Mouse (Mus musculus) monocyte, adult 5-6 weeks (primary cell): ENCODE results near the gene Srek1ip1. TPM values are rescaled to one million over a fixed set of nuclear protein-coding genes. Genes with fewer than 3 reads are reported as not detected.

ENCODE experiments used
- ATAC-seq: fragments of 153-309, 156-312 bp; replicated peaks from 2 replicates; pipeline ENCODE4 v1.8.0; 2017; ENCODE audit warnings: mild to moderate bottlenecking; ENCODE audit not compliant: low TSS enrichment, insufficient number of reproducible peaks, severe bottlenecking, poor library complexity, low FRiP score
- total RNA-seq: library from RNA; stranded (forward); fragments of 200-1000, 200-491, 200-594 nt; gene quantifications from 3 replicates; pipeline ENCODE4 v1.2.3, GENCODE M21; 2017

Gene Srek1ip1
- total RNA-seq, 1 experiment from 2014 or later = 9.7 TPM

GRCm38 (mm10) chr13:104832811-104833210, 40.5 kb downstream of the Srek1ip1 start:
- no peak for ATAC-seq

- ATAC-seq = no peak
These were observed 45.3 kb downstream of the Srek1ip1 start for GRCm38 (mm10) chr13:104837628-104838027.

GRCm38 (mm10) chr13:104841937-104842336, 49.7 kb downstream of the Srek1ip1 start:
- 0 out of 2 replicates have a peak, but pooled peaks have one; percentile 43 for ATAC-seq

- ATAC-seq = no peak
These were observed 51.2 kb downstream of the Srek1ip1 start for GRCm38 (mm10) chr13:104843295-104844089.

- ATAC-seq = no peak
These were observed 61.4 kb downstream of the Srek1ip1 start for GRCm38 (mm10) chr13:104853645-104854044.

GRCm38 (mm10) chr13:104863127-104863979, 71.1 kb downstream of the Srek1ip1 start, which contains the start of gene Shisal2b:
Gene Shisal2b (minus strand): TSS chr13:104863893.
- no peak for ATAC-seq

GRCm38 (mm10) chr13:104866726-104867125, 74.4 kb downstream of the Srek1ip1 start:
- ATAC-seq = no peak

GRCm38 (mm10) chr13:104869907-104870306, 77.6 kb downstream of the Srek1ip1 start:
- no peak for ATAC-seq

GRCm38 (mm10) chr13:104878508-104878907, 86.2 kb downstream of the Srek1ip1 start:
- ATAC-seq = no peak

GRCm38 (mm10) chr13:104883566-104884249, 91.4 kb downstream of the Srek1ip1 start:
- no peak for ATAC-seq

- no peak for ATAC-seq
These were observed 94.2 kb downstream of the Srek1ip1 start for GRCm38 (mm10) chr13:104886308-104887032.

Other genes with a start within 250 kb of the Srek1ip1 start
- 19.5 to 39.2 TPM (median 33.1 TPM) in 3 replicates for gene Cwc27, start 24.7 kb downstream of the Srek1ip1 start, total RNA-seq
- gene Shisal2b, start 71.4 kb downstream of the Srek1ip1 start, total RNA-seq = not detected in 3 replicates